Mouse (Mus musculus) forebrain, embryonic 11.5 days (tissue): Measurements from ENCODE around the gene Stap1. TPM values are rescaled to one million over a fixed set of nuclear protein-coding genes. Genes with fewer than 3 reads are reported as not detected.

Experiments used
- ATAC-seq: fragments of 200-750 bp; cut with Nextera tagmentation; replicated peaks from 2 replicates; pipeline ENCODE4 v1.8.0; 2017; ENCODE audit warnings: moderate TSS enrichment; ENCODE audit not compliant: low FRiP score
- DNase-seq: peaks from one replicate; pipeline ENCODE4 v3.0.0-alpha.2; 2017; ENCODE audit warnings: low spot score
- H3K27ac ChIP-seq: fragments of 300-500 bp; sonication (generic); 2 replicates; pipeline ENCODE4 v1.5.1; 2014; ENCODE audit warnings: low read depth, low read length
- H3K27me3 ChIP-seq: fragments of 300-500 bp; sonication (generic); 2 replicates; pipeline ENCODE4 v1.6.1; 2014; ENCODE audit warnings: mild to moderate bottlenecking, low read length, mixed read lengths; ENCODE audit not compliant: control insufficient read depth, insufficient read depth
- H3K36me3 ChIP-seq: fragments of 300-500 bp; sonication (generic); 2 replicates; pipeline ENCODE4 v1.6.1; 2014; ENCODE audit warnings: mild to moderate bottlenecking, low read length, moderate library complexity, mixed read lengths; ENCODE audit not compliant: control insufficient read depth, insufficient read depth
- H3K4me1 ChIP-seq: fragments of 300-500 bp; sonication (generic); replicated peaks from 2 replicates; pipeline ENCODE4 v1.6.1; 2014; ENCODE audit warnings: low read length, mixed read lengths; ENCODE audit not compliant: control insufficient read depth, insufficient read depth
- H3K4me2 ChIP-seq: fragments of 300-500 bp; sonication (generic); 2 replicates; pipeline ENCODE4 v1.6.1; 2014; ENCODE audit warnings: low read depth, mild to moderate bottlenecking, low read length, moderate library complexity, mixed read lengths; ENCODE audit not compliant: severe bottlenecking
- H3K4me3 ChIP-seq: fragments of 300-500 bp; sonication (generic); 2 replicates; pipeline ENCODE4 v1.5.1; 2014; ENCODE audit warnings: low read depth, low read length
- H3K9ac ChIP-seq: fragments of 300-500 bp; sonication (generic); 2 replicates; pipeline ENCODE4 v1.6.1; 2014; ENCODE audit warnings: low read length
- H3K9me3 ChIP-seq: fragments of 300-500 bp; sonication (generic); 2 replicates; pipeline ENCODE4 v1.6.1; 2016; ENCODE audit warnings: low read length, mixed read lengths; ENCODE audit not compliant: control insufficient read depth
- WGBS: fragments of 180-500 bp; shearing (Covaris S2); extraction: QIAGEN DNeasy Blood & Tissue Kit; methylation state at CpG from one replicate; pipeline ENCODE4 v1.1.7; 2014; 5-methylcytosine and 5-hydroxymethylcytosine counted together
- polyA plus RNA-seq: library from polyadenylated mRNA; unstranded; fragments of >200 nt; fragmentation: Nextera tagmentation; extraction: Ambion mirVana; gene quantifications from 2 replicates; pipeline ENCODE4 v1.2.1, GENCODE M21; 2014

The Stap1 gene
- polyA plus RNA-seq = 0.20 TPM in 2 replicates

- DNase-seq = no peak
- Histone ChIP-seq H3K9me3 (no peaks in the 10 kb centered on the region), H3K27me3 (no peaks in the 10 kb centered on the region), H3K36me3 (no peaks in the 10 kb centered on the region), H3K4me1 (no peaks in the 10 kb centered on the region), H3K4me2 (no peak within 1 kb of the TSS), H3K9ac (no peak within 1 kb of the TSS), H3K4me3 (no peak within 1 kb of the TSS), H3K27ac (no peak within 1 kb of the TSS)
- no peak for ATAC-seq
- WGBS = 80% methylated on average over 7 of the region's 7 CpGs
These were observed at the start of gene Stap1 for GRCm38 (mm10) chr5:86071538-86071937. Stap1 (plus strand) TSS chr5:86071746.

DNA sequence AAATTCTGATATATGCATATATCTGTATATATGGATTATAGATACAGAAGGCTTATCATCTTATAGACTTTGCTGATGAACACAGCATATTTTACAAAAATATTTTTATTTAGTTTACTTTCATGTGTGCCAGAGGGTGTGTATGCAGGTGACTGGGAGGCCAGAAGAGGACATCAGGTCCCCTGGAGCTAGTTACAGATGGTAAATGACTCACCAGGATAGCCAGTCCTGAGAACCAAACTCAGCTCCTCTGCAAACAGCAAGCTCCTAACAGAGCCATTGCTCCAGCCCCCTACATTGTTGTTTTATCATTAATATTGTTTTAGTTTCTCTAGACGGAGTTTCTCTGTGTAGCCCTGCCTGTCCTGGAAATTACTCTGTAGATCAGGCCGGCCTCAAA, 41.7 kb upstream of the Stap1 start:
- ATAC-seq = no peak
- Histone ChIP-seq H3K4me1 (no peaks in the 10 kb centered on the region), H3K4me2 (no peak overlapping the region), H3K4me3 (no peak overlapping the region), H3K36me3 (peaks cover 5% of the 10 kb centered on the region; the same call in 1 of the 2 replicates), H3K9me3 (no peaks in the 10 kb centered on the region), H3K27me3 (no peaks in the 10 kb centered on the region), H3K9ac (no peak overlapping the region), H3K27ac (no peak overlapping the region)
- 95% methylated on average over 2 of the region's 2 CpGs for WGBS
- no peak for DNase-seq

DNA sequence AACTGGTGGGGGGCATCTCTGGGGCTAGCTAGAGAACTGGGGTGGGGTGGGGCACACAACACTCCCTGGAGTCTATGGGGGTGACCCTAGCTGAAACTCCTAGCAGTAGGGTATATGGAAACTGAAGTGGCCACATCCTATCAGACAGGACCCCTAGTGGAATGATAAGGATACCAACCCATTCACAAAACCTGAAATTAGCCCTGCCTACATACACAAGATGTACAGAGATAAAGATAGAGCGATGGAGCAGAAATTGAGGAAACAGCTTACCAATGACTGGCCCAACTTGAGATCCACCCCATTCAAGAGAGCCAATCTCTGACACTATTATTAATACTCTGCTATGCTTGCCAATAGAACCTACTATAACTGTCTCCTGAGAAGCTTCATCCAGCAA, 8.0 kb upstream of the Stap1 start:
- WGBS = 100% methylated on average over 1 of the region's 1 CpGs
- no peak for ATAC-seq

GRCm38 (mm10) chr5:86065101-86065875, 6.3 kb upstream of the Stap1 start, which contains the start of gene Cenpc1:
Cenpc1 (minus strand) TSS chr5:86065583.
- H3K4me1 ChIP-seq = no peaks in the 10 kb centered on the region; the same call in 1 of the 2 replicates
- no peaks in the 10 kb centered on the region for H3K27me3 ChIP-seq
- peak within 1 kb of the TSS; percentile 54 for H3K4me2 ChIP-seq
- no peaks in the 10 kb centered on the region for H3K9me3 ChIP-seq
- ATAC-seq = peak; percentile 95
- H3K9ac ChIP-seq = peak within 1 kb of the TSS; percentile 76
- peak within 1 kb of the TSS; percentile 79 for H3K4me3 ChIP-seq
- no peaks in the 10 kb centered on the region for H3K36me3 ChIP-seq
- peak within 1 kb of the TSS; percentile 70 for H3K27ac ChIP-seq
- peak; percentile 99 for DNase-seq
- WGBS = under 1% methylated on average over 58 of the region's 60 CpGs

More for the DNA sequence above, 8.0 kb upstream of the Stap1 start:
- no peak overlapping the region for H3K9ac ChIP-seq
- H3K27me3 ChIP-seq = no peaks in the 10 kb centered on the region
- no peak overlapping the region for H3K27ac ChIP-seq
- no peaks in the 10 kb centered on the region for H3K9me3 ChIP-seq
- H3K4me1 ChIP-seq = no peaks in the 10 kb centered on the region; the same call in 1 of the 2 replicates
- H3K4me3 ChIP-seq = 0 out of 2 replicates have a peak overlapping the region, but pooled peaks have one; percentile 8
- no peaks in the 10 kb centered on the region for H3K36me3 ChIP-seq
- peak overlapping the region; percentile 54; the same call in 1 of the 2 replicates for H3K4me2 ChIP-seq
- no peak for DNase-seq

- peak overlapping the region; percentile 79 for H3K4me3 ChIP-seq
- DNase-seq (no peak), ATAC-seq (peak; percentile 75)
- no peaks in the 10 kb centered on the region for H3K9me3 ChIP-seq
- H3K27me3 ChIP-seq = no peaks in the 10 kb centered on the region
- H3K4me2 ChIP-seq = peak overlapping the region; percentile 41
- peak overlapping the region; percentile 37 for H3K9ac ChIP-seq
- no peaks in the 10 kb centered on the region for H3K36me3 ChIP-seq
- H3K4me1 ChIP-seq = no peaks in the 10 kb centered on the region; the same call in 1 of the 2 replicates
- H3K27ac ChIP-seq = 0 out of 2 replicates have a peak overlapping the region, but pooled peaks have one; percentile 28
- 1% methylated on average over 17 of the region's 17 CpGs for WGBS
These were observed 5.5 kb upstream of the Stap1 start for GRCm38 (mm10) chr5:86065876-86066550.

DNA sequence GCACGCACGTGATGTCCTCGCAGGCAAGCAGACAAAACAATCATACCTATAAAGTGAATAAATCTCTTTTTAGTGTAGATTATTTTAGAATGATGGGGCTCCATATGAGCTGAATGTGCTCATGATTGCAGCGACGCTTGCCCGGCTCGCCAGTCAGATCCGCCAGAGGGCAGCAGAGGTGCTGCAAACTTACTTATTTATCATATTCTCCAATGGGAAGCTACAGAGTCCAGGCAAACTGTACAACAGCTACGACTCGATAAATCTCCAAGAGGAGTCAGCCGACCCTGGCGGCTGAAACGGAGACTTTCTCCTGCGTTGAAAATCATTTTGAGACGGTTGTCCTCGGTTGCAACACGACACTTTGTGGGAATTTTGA, 5.0 kb upstream of the Stap1 start:
- Histone ChIP-seq H3K9me3 (no peaks in the 10 kb centered on the region), H3K27me3 (no peaks in the 10 kb centered on the region), H3K4me3 (peak overlapping the region; percentile 79), H3K36me3 (no peaks in the 10 kb centered on the region), H3K9ac (peak overlapping the region; percentile 24; the same call in 1 of the 2 replicates), H3K27ac (0 out of 2 replicates have a peak overlapping the region, but pooled peaks have one; percentile 1), H3K4me2 (peak overlapping the region; percentile 41), H3K4me1 (no peaks in the 10 kb centered on the region; the same call in 1 of the 2 replicates)
- DNase-seq (peak; percentile 92), ATAC-seq (peak; percentile 39)
- WGBS = 1% methylated on average over 17 of the region's 17 CpGs

GRCm38 (mm10) chr5:86068451-86068850, 3.1 kb upstream of the Stap1 start:
- no peak overlapping the region for H3K9ac ChIP-seq
- no peak overlapping the region for H3K4me3 ChIP-seq
- DNase-seq = no peak
- H3K9me3 ChIP-seq = no peaks in the 10 kb centered on the region
- no peaks in the 10 kb centered on the region for H3K27me3 ChIP-seq
- H3K4me2 ChIP-seq = no peak overlapping the region
- no peaks in the 10 kb centered on the region for H3K36me3 ChIP-seq
- no peak overlapping the region for H3K27ac ChIP-seq
- H3K4me1 ChIP-seq = no peaks in the 10 kb centered on the region; the same call in 1 of the 2 replicates
- no peak for ATAC-seq
- WGBS = 90% methylated on average over 3 of the region's 3 CpGs

DNA sequence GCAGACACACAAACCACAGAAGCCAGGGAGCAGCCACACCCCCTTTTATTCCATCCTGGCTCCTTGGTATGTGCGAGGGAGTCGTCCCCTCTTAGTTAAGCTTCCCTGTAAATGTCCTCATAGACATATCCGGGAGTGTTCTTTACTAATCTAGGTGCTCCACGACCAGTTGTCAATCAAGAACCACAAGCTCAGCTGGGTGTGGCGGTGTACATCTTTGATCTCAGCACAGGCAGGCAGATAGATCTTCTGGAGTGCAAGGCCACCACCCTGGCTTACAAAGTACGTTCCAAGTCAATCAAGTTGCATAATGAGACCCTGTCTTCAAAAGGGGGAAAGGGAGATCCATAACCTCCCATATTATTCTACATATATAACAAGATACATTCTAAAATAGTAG, 2.4 kb upstream of the Stap1 start:
- H3K9ac ChIP-seq = no peak overlapping the region
- no peaks in the 10 kb centered on the region for H3K4me1 ChIP-seq
- no peak overlapping the region for H3K4me2 ChIP-seq
- 82% methylated on average over 6 of the region's 6 CpGs for WGBS
- H3K27ac ChIP-seq = no peak overlapping the region
- no peak overlapping the region for H3K4me3 ChIP-seq
- ATAC-seq (no peak), DNase-seq (no peak)
- no peaks in the 10 kb centered on the region for H3K9me3 ChIP-seq
- H3K27me3 ChIP-seq = no peaks in the 10 kb centered on the region
- no peaks in the 10 kb centered on the region for H3K36me3 ChIP-seq
